Mouse (Mus musculus) liver, embryonic 11.5 days (tissue): ENCODE results near the gene Tbc1d2. TPM values are rescaled to one million over a fixed set of nuclear protein-coding genes. Genes with fewer than 3 reads are reported as not detected.

ENCODE experiments used
- ATAC-seq: fragments of 200-750 bp; cut with Nextera tagmentation; replicated peaks from 2 replicates; pipeline ENCODE4 v1.8.0; 2017; ENCODE audit warnings: moderate number of reproducible peaks, mild to moderate bottlenecking, moderate TSS enrichment, moderate library complexity; ENCODE audit not compliant: low FRiP score
- DNase-seq: peaks from one replicate; pipeline ENCODE4 v3.0.0-alpha.2; 2017; ENCODE audit warnings: low spot score
- H3K27ac ChIP-seq: fragments of 300-500 bp; sonication (generic); 2 replicates; pipeline ENCODE4 v1.5.1; 2014; ENCODE audit warnings: mild to moderate bottlenecking, low read depth, low read length, control low read depth
- H3K27me3 ChIP-seq: fragments of 300-500 bp; sonication (generic); replicated peaks from 2 replicates; pipeline ENCODE4 v1.6.1; 2014; ENCODE audit warnings: low read length, mixed read lengths; ENCODE audit not compliant: control insufficient read depth, insufficient read depth
- H3K36me3 ChIP-seq: fragments of 300-500 bp; sonication (generic); 2 replicates; pipeline ENCODE4 v1.6.1; 2014; ENCODE audit warnings: mild to moderate bottlenecking, low read length, moderate library complexity, mixed read lengths; ENCODE audit not compliant: control insufficient read depth, insufficient read depth
- H3K4me1 ChIP-seq: fragments of 300-500 bp; sonication (generic); replicated peaks from 2 replicates; pipeline ENCODE4 v1.6.1; 2014; ENCODE audit warnings: low read length, mixed read lengths; ENCODE audit not compliant: control insufficient read depth, insufficient read depth
- H3K4me2 ChIP-seq: fragments of 300-500 bp; sonication (generic); 2 replicates; pipeline ENCODE4 v1.6.1; 2014; ENCODE audit warnings: mild to moderate bottlenecking, control low read depth, moderate library complexity
- H3K4me3 ChIP-seq: fragments of 300-500 bp; sonication (generic); 2 replicates; pipeline ENCODE4 v1.5.1; 2014; ENCODE audit warnings: low read depth, low read length, control low read depth
- H3K9ac ChIP-seq: fragments of 300-500 bp; sonication (generic); 2 replicates; pipeline ENCODE4 v1.6.1; 2014; ENCODE audit warnings: low read depth, low read length, control low read depth
- H3K9me3 ChIP-seq: fragments of 300-500 bp; sonication (generic); 2 replicates; pipeline ENCODE4 v1.6.1; 2016; ENCODE audit warnings: low read length, inconsistent platforms, mixed read lengths; ENCODE audit not compliant: control insufficient read depth
- WGBS: fragments of 180-500 bp; shearing (Covaris S2); extraction: QIAGEN DNeasy Blood & Tissue Kit; methylation state at CpG from one replicate; pipeline ENCODE4 v1.1.7; 2014; 5-methylcytosine and 5-hydroxymethylcytosine counted together
- polyA plus RNA-seq: library from polyadenylated mRNA; unstranded; fragments of >200 nt; fragmentation: Nextera tagmentation; extraction: Ambion mirVana; gene quantifications from 2 replicates; pipeline ENCODE4 v1.2.1, GENCODE M21; 2014

Gene Tbc1d2
- polyA plus RNA-seq, 1 experiment from 2014 or later = 0.58 TPM

GRCm38 (mm10) chr4:46596398-46596797 is 53.6 kb downstream of the Tbc1d2 start:
- peaks cover 9% of the 10 kb centered on the region for H3K4me1 ChIP-seq

GRCm38 (mm10) chr4:46594131-46594530 is 55.9 kb downstream of the Tbc1d2 start:
- ATAC-seq = no peak
- H3K4me2 ChIP-seq = no peak overlapping the region
- DNase-seq = no peak
- H3K36me3 ChIP-seq = no peaks in the 10 kb centered on the region
- H3K27ac ChIP-seq = no peak overlapping the region
- H3K9me3 ChIP-seq = no peaks in the 10 kb centered on the region
- peaks cover 20% of the 10 kb centered on the region for H3K4me1 ChIP-seq
- 77% methylated on average over 5 of the region's 5 CpGs for WGBS
- no peaks in the 10 kb centered on the region for H3K27me3 ChIP-seq
- H3K9ac ChIP-seq = no peak overlapping the region
- H3K4me3 ChIP-seq = no peak overlapping the region

More at GRCm38 (mm10) chr4:46596398-46596797, 53.6 kb downstream of the Tbc1d2 start:
- no peak overlapping the region for H3K27ac ChIP-seq
- no peak overlapping the region for H3K4me2 ChIP-seq
- H3K9ac ChIP-seq = no peak overlapping the region
- 66% methylated on average over 6 of the region's 6 CpGs for WGBS
- no peaks in the 10 kb centered on the region for H3K36me3 ChIP-seq
- H3K27me3 ChIP-seq = peaks cover 18% of the 10 kb centered on the region
- DNase-seq (no peak), ATAC-seq (no peak)
- H3K4me3 ChIP-seq = no peak overlapping the region
- no peaks in the 10 kb centered on the region for H3K9me3 ChIP-seq

- no peak for ATAC-seq
Measured at GRCm38 (mm10) chr4:46593472-46593871, 56.5 kb downstream of the Tbc1d2 start.

GRCm38 (mm10) chr4:46591833-46592520 is 58.0 kb downstream of the Tbc1d2 start:
- WGBS = 74% methylated on average over 9 of the region's 9 CpGs
- Histone ChIP-seq H3K4me3 (no peak overlapping the region), H3K4me1 (peaks cover 17% of the 10 kb centered on the region), H3K27me3 (no peaks in the 10 kb centered on the region), H3K27ac (no peak overlapping the region), H3K36me3 (no peaks in the 10 kb centered on the region), H3K9ac (no peak overlapping the region), H3K9me3 (no peaks in the 10 kb centered on the region), H3K4me2 (no peak overlapping the region)
- DNase-seq (no peak), ATAC-seq (peak; percentile 48; the same call in 1 of the 2 replicates)

More at GRCm38 (mm10) chr4:46593472-46593871, 56.5 kb downstream of the Tbc1d2 start:
- Histone ChIP-seq H3K4me2 (no peak overlapping the region), H3K27ac (no peak overlapping the region), H3K9ac (no peak overlapping the region), H3K9me3 (no peaks in the 10 kb centered on the region), H3K4me1 (peaks cover 17% of the 10 kb centered on the region), H3K4me3 (no peak overlapping the region), H3K36me3 (no peaks in the 10 kb centered on the region), H3K27me3 (no peaks in the 10 kb centered on the region)
- DNase-seq = no peak
- 34% methylated on average over 6 of the region's 6 CpGs for WGBS

- Histone ChIP-seq H3K4me1 (peaks cover 21% of the 10 kb centered on the region), H3K27me3 (no peaks in the 10 kb centered on the region), H3K4me3 (no peak overlapping the region), H3K36me3 (no peaks in the 10 kb centered on the region), H3K4me2 (no peak overlapping the region), H3K9ac (0 out of 2 replicates have a peak overlapping the region, but pooled peaks have one; percentile 20), H3K27ac (no peak overlapping the region), H3K9me3 (no peaks in the 10 kb centered on the region)
- 37% methylated on average over 4 of the region's 4 CpGs for WGBS
- ATAC-seq = peak; percentile 55; the same call in 1 of the 2 replicates
- DNase-seq = no peak
Measured at GRCm38 (mm10) chr4:46590810-46591209, 59.2 kb downstream of the Tbc1d2 start.

DNA sequence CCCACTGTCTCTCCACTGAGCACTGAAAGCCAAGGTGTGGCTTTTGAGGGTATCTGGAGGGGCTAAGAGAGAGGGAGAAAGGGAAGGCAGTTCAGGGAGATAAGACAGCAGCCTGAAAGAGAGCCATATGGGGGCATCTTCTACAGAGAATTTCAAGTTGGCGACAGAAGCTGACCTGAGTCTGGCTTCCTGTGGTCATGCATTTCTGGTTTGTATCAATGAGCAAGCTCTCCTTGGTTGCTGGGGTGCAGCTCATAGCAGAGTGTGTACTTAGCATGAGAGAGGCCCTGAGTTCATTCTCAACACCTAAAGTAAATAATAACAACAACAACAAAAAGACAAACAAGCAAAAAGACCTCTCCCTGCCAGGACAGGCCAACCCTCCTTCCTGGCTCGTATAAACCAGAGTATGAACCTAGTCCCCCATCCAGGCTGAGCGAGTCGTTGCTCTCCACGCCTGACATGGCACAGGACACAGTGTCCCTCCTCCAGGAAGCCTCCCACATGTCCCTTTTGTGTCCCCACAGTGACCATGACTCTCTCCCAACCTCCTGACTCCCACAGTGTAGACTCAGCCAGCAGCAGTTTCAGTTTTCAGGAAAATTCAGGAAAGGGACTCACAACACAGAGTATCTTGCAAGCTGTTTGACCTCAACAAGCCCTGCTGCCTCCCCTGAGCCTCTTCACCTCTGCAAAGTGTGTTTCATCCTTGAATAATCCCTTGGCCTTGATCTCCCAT is 59.9 kb downstream of the Tbc1d2 start:
- no peaks in the 10 kb centered on the region for H3K27me3 ChIP-seq
- DNase-seq (no peak), ATAC-seq (no peak)
- H3K4me1 ChIP-seq = peaks cover 21% of the 10 kb centered on the region
- no peaks in the 10 kb centered on the region for H3K36me3 ChIP-seq
- WGBS = 60% methylated on average over 5 of the region's 5 CpGs
- no peaks in the 10 kb centered on the region for H3K9me3 ChIP-seq
- no peak overlapping the region for H3K9ac ChIP-seq
- H3K4me2 ChIP-seq = no peak overlapping the region
- H3K4me3 ChIP-seq = no peak overlapping the region
- no peak overlapping the region for H3K27ac ChIP-seq

DNA sequence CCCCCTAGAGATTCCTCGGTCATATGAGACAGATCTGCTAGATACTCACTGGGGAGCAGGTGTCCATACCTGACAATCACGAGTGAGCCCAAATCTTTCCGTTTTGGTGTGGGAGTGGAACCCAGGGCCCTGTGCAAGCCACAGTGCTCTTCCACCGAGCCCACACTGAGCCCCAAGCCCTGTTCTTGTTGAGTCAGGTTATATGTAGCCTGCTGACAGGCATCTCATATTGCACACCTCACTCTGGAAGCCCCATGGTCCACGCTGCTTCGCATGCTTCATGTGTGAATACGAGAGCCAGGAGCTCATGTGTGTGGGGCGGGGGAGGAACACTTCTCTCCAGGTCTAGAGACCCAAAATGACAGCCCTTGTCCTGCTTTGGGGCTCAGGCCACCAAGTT is 60.9 kb downstream of the Tbc1d2 start:
- Histone ChIP-seq H3K27me3 (no peaks in the 10 kb centered on the region), H3K4me2 (no peak overlapping the region), H3K9me3 (no peaks in the 10 kb centered on the region), H3K9ac (no peak overlapping the region), H3K36me3 (no peaks in the 10 kb centered on the region), H3K4me1 (peaks cover 21% of the 10 kb centered on the region), H3K27ac (no peak overlapping the region), H3K4me3 (no peak overlapping the region)
- ATAC-seq (no peak), DNase-seq (no peak)
- 81% methylated on average over 8 of the region's 8 CpGs for WGBS

DNA sequence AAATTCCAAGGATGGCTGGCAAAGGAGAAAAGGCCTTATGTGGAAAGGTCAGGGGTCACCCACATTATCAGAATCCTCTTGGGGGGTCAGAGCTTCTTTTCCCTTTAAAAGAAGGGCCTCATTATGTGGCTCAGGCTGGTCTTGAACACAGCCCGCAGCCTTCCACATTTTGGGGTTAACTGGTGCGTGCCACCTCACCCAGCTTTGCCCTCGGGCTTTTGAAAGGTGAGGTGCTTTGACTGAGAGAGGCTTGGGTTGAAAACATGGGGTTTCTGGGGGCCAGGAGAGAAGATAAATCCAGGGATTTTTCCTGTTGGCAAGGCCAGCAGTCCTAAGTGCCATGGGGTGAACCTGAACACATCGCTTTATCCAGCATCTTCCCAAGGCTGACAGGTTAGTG is 63.5 kb downstream of the Tbc1d2 start:
- Histone ChIP-seq H3K9ac (no peak overlapping the region), H3K36me3 (no peaks in the 10 kb centered on the region), H3K27ac (no peak overlapping the region), H3K4me3 (no peak overlapping the region), H3K4me2 (no peak overlapping the region), H3K4me1 (peaks cover 16% of the 10 kb centered on the region; the same call in 1 of the 2 replicates), H3K27me3 (no peaks in the 10 kb centered on the region), H3K9me3 (no peaks in the 10 kb centered on the region)
- DNase-seq = no peak
- 82% methylated on average over 4 of the region's 4 CpGs for WGBS
- ATAC-seq = no peak
